Mouse (Mus musculus) liver, adult 2 months (tissue): ENCODE measurements around the gene N4bp2. TPM values are rescaled to one million over a fixed set of nuclear protein-coding genes. Genes with fewer than 3 reads are reported as not detected.

Source experiments
- DNase-seq: peaks from one replicate; pipeline ENCODE4 v3.0.0-alpha.2; 2011; ENCODE audit warnings: low read depth, low spot score; ENCODE audit errors: extremely low read depth
- H3K27ac ChIP-seq: fragments of 200-500 bp; replicated peaks from 2 replicates; pipeline ENCODE4 v1.5.1; 2012; ENCODE audit warnings: low read depth, mild to moderate bottlenecking, control low read depth, inconsistent platforms, low read length; ENCODE audit not compliant: insufficient read depth
- H3K27me3 ChIP-seq: fragments of 200-500 bp; 2 replicates; pipeline ENCODE4 v1.6.1; 2012; ENCODE audit warnings: mild to moderate bottlenecking, moderate library complexity, low read length, inconsistent platforms; ENCODE audit not compliant: control insufficient read depth, insufficient read depth
- H3K36me3 ChIP-seq: fragments of 200-500 bp; 2 replicates; pipeline ENCODE4 v1.6.1; 2012; ENCODE audit warnings: low read length, inconsistent platforms; ENCODE audit not compliant: control insufficient read depth, insufficient read depth
- H3K4me1 ChIP-seq: fragments of 200-500 bp; 2 replicates; pipeline ENCODE4 v1.6.1; 2011; ENCODE audit warnings: low read length; ENCODE audit not compliant: control insufficient read depth, insufficient read depth
- H3K4me3 ChIP-seq: fragments of 200-500 bp; 2 replicates; pipeline ENCODE4 v1.5.1; 2011; ENCODE audit warnings: low read depth, mild to moderate bottlenecking, control low read depth, low read length, moderate library complexity; ENCODE audit not compliant: insufficient read depth
- H3K79me2 ChIP-seq: fragments of 200-500 bp; 2 replicates; pipeline ENCODE4 v1.6.1; 2012; ENCODE audit warnings: inconsistent platforms, mild to moderate bottlenecking, low read length, moderate library complexity; ENCODE audit not compliant: control insufficient read depth, insufficient read depth
- H3K9ac ChIP-seq: fragments of 200-500 bp; 2 replicates; pipeline ENCODE4 v1.6.1; 2012; ENCODE audit warnings: low read depth, mild to moderate bottlenecking, control low read depth, inconsistent platforms, low read length
- CTCF ChIP-seq: fragments of 200-500 bp; IDR thresholded peaks from 2 replicates; pipeline ENCODE4 v1.5.1; 2011; ENCODE audit warnings: low read depth, low read length, control low read depth
- POLR2A ChIP-seq: fragments of 200-500 bp; IDR thresholded peaks from 2 replicates; pipeline ENCODE4 v1.6.1; 2011; ENCODE audit warnings: low read length, control low read depth; ENCODE audit not compliant: insufficient read depth; ENCODE audit errors: extremely low read depth
- WGBS: fragments of 180-500 bp; shearing (Covaris S2); methylation state at CpG from one replicate; pipeline ENCODE4 v1.1.7; 2018; 5-methylcytosine and 5-hydroxymethylcytosine counted together
- polyA plus RNA-seq: library from polyadenylated mRNA; depleted of rRNA; stranded (reverse); fragments of >200 nt; gene quantifications from 2 replicates; pipeline ENCODE4 v1.2.3, GENCODE M21; 2012; rRNA removed
- total RNA-seq: library from RNA; depleted of rRNA; stranded (reverse); fragments of >200 nt; gene quantifications from 2 replicates; pipeline ENCODE4 v1.2.3, GENCODE M21; 2014; rRNA removed

N4bp2 gene
- total and polyA plus RNA-seq, 2 experiments = 4.1 to 21.7 TPM

- no peak for DNase-seq
- Histone ChIP-seq H3K4me3 (no peak overlapping the region), H3K9ac (no peak overlapping the region), H3K4me1 (no peaks in the 10 kb centered on the region), H3K27ac (no peak overlapping the region), H3K27me3 (no peaks in the 10 kb centered on the region), H3K36me3 (no peaks in the 10 kb centered on the region), H3K79me2 (no peaks in the 10 kb centered on the region; the same call in 1 of the 2 replicates)
- TF ChIP-seq CTCF (no peak), POLR2A (no peak)
- WGBS = 90% methylated on average over 4 of the region's 4 CpGs
Observed at GRCm38 (mm10) chr5:65869660-65870059, 106.3 kb downstream of the N4bp2 start.

- no peaks in the 10 kb centered on the region for H3K36me3 ChIP-seq
- TF ChIP-seq POLR2A = no peak
- no peak overlapping the region for H3K27ac ChIP-seq
- WGBS = 87% methylated on average over 13 of the region's 13 CpGs
- no peaks in the 10 kb centered on the region for H3K4me1 ChIP-seq
- H3K79me2 ChIP-seq = no peaks in the 10 kb centered on the region; the same call in 1 of the 2 replicates
- no peaks in the 10 kb centered on the region for H3K27me3 ChIP-seq
- no peak for DNase-seq
- H3K4me3 ChIP-seq = no peak overlapping the region
- H3K9ac ChIP-seq = no peak overlapping the region
Observed at GRCm38 (mm10) chr5:65871276-65871875, 108.1 kb downstream of the N4bp2 start.

GRCm38 (mm10) chr5:65873212-65873611, 109.9 kb downstream of the N4bp2 start:
- no peak for DNase-seq
- Histone ChIP-seq H3K27ac (no peak overlapping the region), H3K9ac (no peak overlapping the region), H3K36me3 (no peaks in the 10 kb centered on the region), H3K4me1 (no peaks in the 10 kb centered on the region), H3K27me3 (no peaks in the 10 kb centered on the region), H3K79me2 (no peaks in the 10 kb centered on the region; the same call in 1 of the 2 replicates), H3K4me3 (no peak overlapping the region)
- TF ChIP-seq POLR2A (no peak), CTCF (no peak)
- WGBS = 55% methylated on average over 4 of the region's 4 CpGs

- Histone ChIP-seq H3K9ac (no peak overlapping the region), H3K36me3 (no peaks in the 10 kb centered on the region), H3K4me3 (no peak overlapping the region), H3K4me1 (no peaks in the 10 kb centered on the region), H3K27ac (no peak overlapping the region), H3K79me2 (no peaks in the 10 kb centered on the region), H3K27me3 (no peaks in the 10 kb centered on the region)
- WGBS = 98% methylated on average over 7 of the region's 7 CpGs
- no peak for DNase-seq
- TF ChIP-seq CTCF = no peak
- no peak for TF ChIP-seq POLR2A
Observed at GRCm38 (mm10) chr5:65875269-65875668, 111.9 kb downstream of the N4bp2 start.

GRCm38 (mm10) chr5:65878367-65878766, 115.0 kb downstream of the N4bp2 start:
- no peaks in the 10 kb centered on the region for H3K79me2 ChIP-seq
- no peaks in the 10 kb centered on the region for H3K4me1 ChIP-seq
- no peaks in the 10 kb centered on the region for H3K27me3 ChIP-seq
- no peak overlapping the region for H3K9ac ChIP-seq
- no peak overlapping the region for H3K4me3 ChIP-seq
- no peak for DNase-seq
- H3K36me3 ChIP-seq = no peaks in the 10 kb centered on the region
- no peak overlapping the region for H3K27ac ChIP-seq
- no peak for TF ChIP-seq CTCF
- TF ChIP-seq POLR2A = no peak
- WGBS = 60% methylated on average over 3 of the region's 3 CpGs

Other genes with a start within 250 kb of the N4bp2 start
- gene Smim14, start 226.3 kb upstream of the N4bp2 start, total RNA-seq = 60.5 and 66.9 TPM in 2 replicates
- 66.6 and 72.3 TPM in 2 replicates for gene Smim14, start 226.3 kb upstream of the N4bp2 start, polyA plus RNA-seq
- gene Ube2k, start 226.3 kb upstream of the N4bp2 start, total RNA-seq = 14.0 and 16.2 TPM in 2 replicates
- 19.0 and 20.7 TPM in 2 replicates for gene Ube2k, start 226.3 kb upstream of the N4bp2 start, polyA plus RNA-seq
- gene Pds5a, start 65.2 kb upstream of the N4bp2 start, total RNA-seq = 64.4 and 69.5 TPM in 2 replicates
- gene Pds5a, start 65.2 kb upstream of the N4bp2 start, polyA plus RNA-seq = 6.7 and 8.2 TPM in 2 replicates
- gene Rhoh, start 97.7 kb downstream of the N4bp2 start, total RNA-seq = 1.2 TPM in 2 replicates
- 0.20 and 0.22 TPM in 2 replicates for gene Rhoh, start 97.7 kb downstream of the N4bp2 start, polyA plus RNA-seq
- gene Chrna9, start 171.4 kb downstream of the N4bp2 start, total RNA-seq = not detected in 2 replicates
- not detected in 2 replicates for gene Chrna9, start 171.4 kb downstream of the N4bp2 start, polyA plus RNA-seq
- 0.65 and 0.67 TPM in 2 replicates for gene 9130230L23Rik, start 240.8 kb downstream of the N4bp2 start, total RNA-seq
- not detected in 2 replicates for gene 9130230L23Rik, start 240.8 kb downstream of the N4bp2 start, polyA plus RNA-seq